ENCODE assay signal across 10 mouse cellular contexts in the genomic region with DNA sequence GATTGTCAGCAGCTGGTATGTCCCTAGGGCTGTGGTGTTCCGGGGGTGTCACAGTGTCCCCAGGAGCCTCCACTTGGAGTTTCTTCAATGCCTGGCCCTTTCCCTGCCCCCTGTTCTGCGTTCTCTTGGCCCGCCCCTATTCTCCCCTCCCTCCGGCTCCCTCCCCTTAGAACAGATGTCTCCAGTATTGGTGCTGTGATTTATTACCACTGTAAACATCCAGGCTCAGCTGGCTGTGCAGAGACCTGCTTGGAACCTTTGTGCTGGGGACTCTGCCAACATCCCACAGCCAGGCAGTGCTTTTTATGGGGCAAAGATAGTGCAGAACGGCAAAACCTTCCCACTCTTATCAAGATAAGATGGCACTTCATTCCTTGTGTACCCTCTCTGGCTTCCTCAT. TPM values are rescaled to one million over a fixed set of nuclear protein-coding genes. Genes with fewer than 3 reads are reported as not detected.
A peak's percentile ranks its signal among the peaks of the same experiment; 100 is the strongest.
DNase-seq lines count a peak whose midpoint lies in the region; ATAC-seq and TF ChIP-seq lines count a peak whose summit lies in the region.
"Had no signal": no experiment of that assay in that cellular context is flagged by ENCODE, and none has a peak within 500 bp of the region (broad histone marks: within the 10 kb centered on the region; RNA-seq: fewer than 3 reads in every experiment).

No protein-coding gene starts in this region.

- H3K27me3 ChIP-seq in lung, embryonic 15.5 days: no peaks in the 10 kb centered on the region
- H3K27me3 ChIP-seq in embryonic facial prominence, embryonic 12.5 days: no peaks in the 10 kb centered on the region
- H3K27me3 ChIP-seq in stomach, embryonic 15.5 days (replicated peaks): no peaks in the 10 kb centered on the region
- H3K27me3 ChIP-seq: heart, embryonic 13.5 days; liver, embryonic 13.5 days had no signal

- 0 out of 2 replicates have a peak overlapping the region, but pooled peaks have one; percentile 22 for H3K4me2 ChIP-seq in lung, embryonic 15.5 days
- H3K4me2 ChIP-seq in embryonic facial prominence, embryonic 12.5 days (replicated peaks): no peak overlapping the region
- peak overlapping the region; percentile 46 for H3K4me2 ChIP-seq in stomach, embryonic 15.5 days
- H3K4me2 ChIP-seq: heart, embryonic 13.5 days; liver, embryonic 13.5 days had no signal

- no peaks in the 10 kb centered on the region for H3K9me3 ChIP-seq in lung, embryonic 15.5 days
- H3K9me3 ChIP-seq in embryonic facial prominence, embryonic 12.5 days: no peaks in the 10 kb centered on the region
- no peaks in the 10 kb centered on the region for H3K9me3 ChIP-seq in stomach, embryonic 15.5 days
- H3K9me3 ChIP-seq: heart, embryonic 13.5 days; liver, embryonic 13.5 days had no signal

- no peak for DNase-seq in lung, adult 2 months
- DNase-seq in kidney, postnatal 10 days: peak; percentile 37
- DNase-seq in right cerebral cortex, postnatal 14 days: no peak
- DNase-seq in left cerebral cortex, postnatal 10 days (ENCODE audit: extremely low spot score in 1 of 2, low spot score in 2 of 2): no peak
- DNase-seq: cerebellum, postnatal 10 days; liver, embryonic 13.5 days had no signal

- no peak overlapping the region for H3K4me3 ChIP-seq in lung, embryonic 15.5 days
- H3K4me3 ChIP-seq in lung, adult 2 months (replicated peaks; ENCODE audit: extremely low read depth, low read depth, low read length): no peak overlapping the region
- no peak overlapping the region for H3K4me3 ChIP-seq in embryonic facial prominence, embryonic 12.5 days
- 0 out of 2 replicates have a peak overlapping the region, but pooled peaks have one; percentile 23 for H3K4me3 ChIP-seq in stomach, embryonic 15.5 days (replicated peaks)
- H3K4me3 ChIP-seq: heart, embryonic 13.5 days; liver, embryonic 13.5 days had no signal

- intact Hi-C loops in left cerebral cortex, postnatal 10 days (cut with DNase I): no loop called here

- H3K27ac ChIP-seq in lung, embryonic 15.5 days: no peak overlapping the region
- peak overlapping the region; percentile 46; the same call in 1 of the 2 replicates for H3K27ac ChIP-seq in embryonic facial prominence, embryonic 12.5 days
- H3K27ac ChIP-seq in stomach, embryonic 15.5 days: peak overlapping the region; percentile 78
- H3K27ac ChIP-seq: heart, embryonic 13.5 days had no signal

- no peak for TF ChIP-seq CTCF in lung, adult 2 months (IDR thresholded peaks at IDR 0.05; ENCODE audit: insufficient read depth, low read length)

- peak; percentile 80 for ATAC-seq in lung, embryonic 15.5 days (ENCODE audit: borderline replicate concordance, extremely low read depth, low FRiP score, low TSS enrichment)
- no peak for ATAC-seq in embryonic facial prominence, embryonic 12.5 days (ENCODE audit: insufficient number of reproducible peaks, insufficient read depth, low FRiP score, low TSS enrichment)
- peak; percentile 80 for ATAC-seq in stomach, embryonic 15.5 days (ENCODE audit: insufficient read depth, low FRiP score, low read depth)

- H3K36me3 ChIP-seq in lung, embryonic 15.5 days: no peaks in the 10 kb centered on the region
- no peaks in the 10 kb centered on the region for H3K36me3 ChIP-seq in embryonic facial prominence, embryonic 12.5 days
- no peaks in the 10 kb centered on the region for H3K36me3 ChIP-seq in stomach, embryonic 15.5 days
- H3K36me3 ChIP-seq: heart, embryonic 13.5 days had no signal

- no peak overlapping the region for H3K9ac ChIP-seq in lung, embryonic 15.5 days
- H3K9ac ChIP-seq in embryonic facial prominence, embryonic 12.5 days: no peak overlapping the region
- no peak overlapping the region for H3K9ac ChIP-seq in stomach, embryonic 15.5 days
- H3K9ac ChIP-seq: heart, embryonic 13.5 days had no signal

- WGBS in lung, embryonic 15.5 days: 5% methylated on average over 5 of the region's 5 CpGs
- WGBS in lung, adult 2 months: 14% methylated on average over 5 of the region's 5 CpGs
- WGBS in embryonic facial prominence, embryonic 12.5 days: 26% methylated on average over 5 of the region's 5 CpGs
- 5% methylated on average over 5 of the region's 5 CpGs for WGBS in stomach, embryonic 15.5 days

- TF ChIP-seq POLR2A in lung, adult 2 months (IDR thresholded peaks at IDR 0.05; ENCODE audit: borderline replicate concordance, extremely low read depth, low read depth, low read length): no peak

- H3K4me1 ChIP-seq in lung, embryonic 15.5 days: peaks cover 6% of the 10 kb centered on the region
- no peaks in the 10 kb centered on the region for H3K4me1 ChIP-seq in lung, adult 2 months (ENCODE audit: control insufficient read depth, insufficient read depth, low read length)
- H3K4me1 ChIP-seq in embryonic facial prominence, embryonic 12.5 days: peaks cover 21% of the 10 kb centered on the region; the same call in 1 of the 2 replicates
- H3K4me1 ChIP-seq in stomach, embryonic 15.5 days: peaks cover 19% of the 10 kb centered on the region
- H3K4me1 ChIP-seq: heart, embryonic 13.5 days had no signal

RNA-seq across cellular contexts. Expression of a gene that starts 8.3 kb away (rescaled TPM):
- 22.5 and 23.9 TPM in 2 replicates for polyA plus RNA-seq in lung, embryonic 15.5 days (2015; fragmentation: Nextera tagmentation; extraction: Ambion mirVana)
- polyA plus RNA-seq in lung, adult 2 months (2012; rRNA removed): 35.8 and 58.4 TPM in 2 replicates
- 23.6 and 26.0 TPM in 2 replicates for polyA plus RNA-seq in embryonic facial prominence, embryonic 12.5 days (2016; fragmentation: Nextera tagmentation; extraction: Ambion mirVana)
- 20.9 and 23.7 TPM in 2 replicates for polyA plus RNA-seq in stomach, embryonic 15.5 days (2015; fragmentation: Nextera tagmentation; extraction: Ambion mirVana)
- total RNA-seq in left cerebral cortex, postnatal 10 days (2021): 10 to 100 TPM; 34.1 to 39.1 TPM

RNA-seq across cellular contexts. Expression of a gene that starts 21.0 kb away (rescaled TPM):
- polyA plus RNA-seq in lung, embryonic 15.5 days (2015; fragmentation: Nextera tagmentation; extraction: Ambion mirVana): 3.5 and 4.7 TPM in 2 replicates
- 9.0 and 11.3 TPM in 2 replicates for polyA plus RNA-seq in lung, adult 2 months (2012; rRNA removed)
- 2.0 and 2.7 TPM in 2 replicates for polyA plus RNA-seq in embryonic facial prominence, embryonic 12.5 days (2016; fragmentation: Nextera tagmentation; extraction: Ambion mirVana)
- 7.1 and 14.4 TPM in 2 replicates for polyA plus RNA-seq in stomach, embryonic 15.5 days (2015; fragmentation: Nextera tagmentation; extraction: Ambion mirVana)
- under 1 TPM; 0.17 to 0.41 TPM for total RNA-seq in left cerebral cortex, postnatal 10 days (2021)

RNA-seq across cellular contexts. Expression of a gene that starts 42.1 kb away (rescaled TPM):
- not detected in 2 replicates for polyA plus RNA-seq in lung, embryonic 15.5 days (2015; fragmentation: Nextera tagmentation; extraction: Ambion mirVana)
- polyA plus RNA-seq in lung, adult 2 months (2012; rRNA removed): 32.1 TPM in 1 of 2 replicates, not detected in the other
- not detected in 2 replicates for polyA plus RNA-seq in embryonic facial prominence, embryonic 12.5 days (2016; fragmentation: Nextera tagmentation; extraction: Ambion mirVana)
- 0.26 and 3.0 TPM in 2 replicates for polyA plus RNA-seq in stomach, embryonic 15.5 days (2015; fragmentation: Nextera tagmentation; extraction: Ambion mirVana)
- under 1 TPM in 1 of 2 experiments, not detected in 1; 0.15 TPM for total RNA-seq in left cerebral cortex, postnatal 10 days (2021)
- polyA plus RNA-seq: heart, embryonic 13.5 days; liver, embryonic 13.5 days had no signal

RNA-seq across cellular contexts. Expression of a gene that starts 57.3 kb away (rescaled TPM):
- polyA plus RNA-seq in lung, embryonic 15.5 days (2015; fragmentation: Nextera tagmentation; extraction: Ambion mirVana): not detected in 2 replicates
- 0.58 and 2.0 TPM in 2 replicates for polyA plus RNA-seq in lung, adult 2 months (2012; rRNA removed)
- 0.26 TPM in 1 of 2 replicates, not detected in the other for polyA plus RNA-seq in embryonic facial prominence, embryonic 12.5 days (2016; fragmentation: Nextera tagmentation; extraction: Ambion mirVana)
- 0.15 TPM in 1 of 2 replicates, not detected in the other for polyA plus RNA-seq in stomach, embryonic 15.5 days (2015; fragmentation: Nextera tagmentation; extraction: Ambion mirVana)
- total RNA-seq in left cerebral cortex, postnatal 10 days (2021): not detected
- polyA plus RNA-seq: heart, embryonic 13.5 days; liver, embryonic 13.5 days had no signal
